Mouse (Mus musculus): Measurements from ENCODE around the gene Calca.
"Not testable (repeated sequence)": the region's sequence is repeated elsewhere in the genome, so short reads cannot be mapped to it uniquely, and the experiment has no call there.

Calca gene

DNA sequence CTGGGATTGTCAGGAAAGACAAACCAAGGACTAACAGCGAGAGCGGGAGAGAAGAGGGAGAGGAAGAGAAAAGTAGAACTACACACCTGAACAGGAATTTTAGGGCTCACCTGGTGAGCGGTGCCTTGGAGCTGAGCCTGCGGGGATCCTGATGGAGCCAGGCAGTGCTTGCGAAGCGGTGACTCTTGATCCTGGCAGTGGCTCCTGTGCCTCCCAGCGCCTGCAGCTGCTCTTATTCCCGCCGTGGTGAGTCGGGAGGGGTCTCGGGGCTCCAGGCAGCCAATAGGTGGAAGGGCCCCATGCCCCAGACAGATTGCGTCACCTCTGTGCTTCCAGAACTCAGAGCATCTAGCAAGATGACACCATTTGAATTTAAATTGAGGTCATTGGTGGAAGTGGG, at the start of gene Calca:
Gene Calca, minus strand, starts transcription at position 256 of the 400 bp plus-strand sequence.
- DNase-seq (ENCODE audit: low read depth, low spot score), result peak; percentile 60

- peak; percentile 44 for DNase-seq (ENCODE audit: low read depth, low spot score)
Measured at GRCm38 (mm10) chr7:114672697-114673096, 36.5 kb upstream of the Calca start.

DNA sequence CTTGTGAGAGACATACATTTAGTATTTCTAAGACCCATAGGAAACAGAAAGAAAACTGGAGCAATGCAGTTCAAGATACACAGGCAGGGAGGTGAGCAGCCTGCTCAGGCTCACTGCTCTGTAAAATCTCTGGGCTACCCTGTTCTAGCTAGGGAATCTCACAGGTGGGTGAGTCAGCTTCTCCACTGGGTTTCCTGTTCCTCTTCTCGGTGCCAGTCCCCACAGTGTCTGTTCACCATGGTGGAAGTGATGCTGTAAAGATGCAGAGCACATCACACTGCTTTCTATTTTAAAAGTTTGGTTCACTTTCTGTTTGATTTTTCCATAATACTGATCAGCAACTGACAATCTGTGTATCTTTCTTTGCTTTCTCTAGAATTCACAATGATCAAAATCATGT, 35.2 kb upstream of the Calca start:
- no peak for DNase-seq (ENCODE audit: low read depth, low spot score)

DNA sequence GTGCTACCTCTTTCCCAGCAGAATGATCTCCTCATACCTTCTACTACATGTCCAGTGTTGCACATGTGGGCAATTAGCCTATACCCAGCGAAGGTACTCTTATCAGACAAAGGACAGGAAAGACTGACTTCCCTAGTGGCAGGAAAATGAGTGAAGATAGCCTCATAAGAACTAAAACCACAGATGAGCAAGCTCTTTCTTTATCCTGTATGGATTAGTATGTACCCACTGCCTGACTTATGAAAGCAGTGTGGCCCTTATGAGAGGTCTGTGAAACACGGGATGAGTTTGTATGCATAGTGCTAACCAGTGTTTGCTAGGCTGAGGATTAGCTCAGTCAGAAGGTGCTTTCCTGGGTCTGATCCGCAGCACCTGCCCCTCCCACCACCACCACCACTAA, 13.6 kb upstream of the Calca start:
- DNase-seq (ENCODE audit: low read depth, low spot score), result no peak

- peak; percentile 32 for DNase-seq (ENCODE audit: low read depth, low spot score)
Measured at GRCm38 (mm10) chr7:114648791-114649190, 12.6 kb upstream of the Calca start.

DNA sequence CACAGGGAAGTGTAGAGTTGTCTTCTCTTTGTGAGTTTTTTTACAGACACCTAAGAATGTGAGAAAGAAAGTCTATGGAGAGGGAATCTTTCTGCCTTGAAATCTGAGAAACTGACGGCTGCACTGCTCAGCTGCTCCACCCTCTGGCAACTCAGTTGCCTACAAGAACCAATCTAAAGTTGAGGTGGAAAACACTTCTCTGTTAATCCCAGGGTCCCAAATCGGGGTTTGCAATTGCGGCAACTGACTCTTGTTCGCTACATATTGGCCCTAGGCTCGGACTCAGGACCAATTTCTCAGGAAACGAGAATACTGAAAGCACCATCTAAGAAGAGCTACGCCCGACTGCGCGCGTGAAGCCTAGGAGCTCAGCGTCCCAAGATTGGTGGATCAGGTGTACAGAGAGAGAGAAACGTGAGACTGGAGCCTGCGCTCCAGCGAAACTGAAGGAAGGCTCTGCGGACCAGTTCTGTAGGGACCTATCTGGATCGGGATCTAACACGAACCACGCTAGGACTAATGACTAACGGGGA, 522 bp downstream of the Calca start:
- DNase-seq (ENCODE audit: low read depth, low spot score), result peak; percentile 69

GRCm38 (mm10) chr7:114634386-114634785, 1.8 kb downstream of the Calca start:
- no peak for DNase-seq (ENCODE audit: low read depth, low spot score)

DNA sequence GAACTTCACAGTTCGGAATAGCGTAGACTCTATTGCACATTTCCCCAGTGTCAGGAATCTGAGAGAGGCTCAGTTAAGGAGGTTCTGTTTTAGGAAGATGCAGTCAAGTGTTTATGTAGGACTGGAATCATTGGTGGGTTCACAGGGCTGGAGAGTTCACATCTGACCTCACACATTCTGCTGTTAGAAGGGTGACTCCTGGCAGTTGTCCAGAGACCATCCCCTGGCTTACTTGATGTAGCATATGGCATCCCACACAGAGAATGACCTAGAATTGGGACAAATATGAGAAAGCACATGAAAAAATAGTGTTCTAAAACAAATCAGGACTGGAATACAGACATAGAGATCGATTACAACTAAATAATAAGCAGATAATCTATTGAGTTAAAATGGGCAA, 10.2 kb downstream of the Calca start:
- no peak for DNase-seq (ENCODE audit: low read depth, low spot score)

DNA sequence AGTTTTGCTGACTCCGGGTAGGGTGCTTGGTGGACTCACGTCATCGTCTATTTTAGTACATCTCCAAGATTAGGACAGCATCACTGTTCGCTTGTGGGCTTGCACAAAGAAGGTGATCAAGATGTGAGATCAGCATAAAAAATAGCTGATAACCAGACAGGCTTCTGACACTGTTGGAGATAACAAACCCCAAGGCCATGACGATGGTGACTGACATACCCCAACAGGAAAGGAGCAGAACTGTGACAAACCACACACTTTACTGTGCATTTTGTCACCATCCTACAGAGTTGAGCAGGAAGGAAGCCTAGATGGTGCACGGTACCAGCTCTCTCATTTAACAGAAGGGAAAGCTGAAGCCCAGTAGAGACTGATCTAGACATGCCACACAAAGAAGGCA, 19.4 kb downstream of the Calca start:
- no peak for DNase-seq (ENCODE audit: low read depth, low spot score)

- DNase-seq (ENCODE audit: low read depth, low spot score), result not testable (repeated sequence)
Measured at GRCm38 (mm10) chr7:114594391-114594790, 41.8 kb downstream of the Calca start.

DNA sequence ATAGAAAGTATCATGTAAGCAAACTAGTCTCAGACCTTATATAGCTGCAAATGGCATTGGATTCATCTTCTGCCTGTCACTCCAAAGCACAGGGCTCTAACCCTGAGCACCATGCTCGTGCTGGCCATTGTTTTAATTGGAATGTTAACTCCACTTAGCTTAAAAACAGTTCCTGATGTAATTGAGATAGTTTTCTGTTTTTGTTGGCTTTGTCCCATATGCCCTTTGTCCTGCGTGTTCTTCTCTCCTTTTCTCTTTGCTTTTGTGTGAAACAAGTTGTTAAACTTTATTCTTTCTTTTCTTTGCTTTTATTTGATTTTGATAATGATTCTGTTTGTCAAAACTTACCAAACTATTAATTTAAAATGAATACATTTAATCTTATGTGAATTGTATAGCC, 53.7 kb downstream of the Calca start:
- DNase-seq (ENCODE audit: low read depth, low spot score), result no peak
